Mouse (Mus musculus) megakaryocyte, embryonic 14.5 days (primary cell): Measurements from ENCODE around the gene Wrap53.

Experiments
- FLI1 ChIP-seq: IDR thresholded peaks from 2 replicates; pipeline ENCODE4 v1.6.1; 2012; ENCODE audit warnings: low read length, inconsistent platforms, mixed read lengths
- GATA1 ChIP-seq: IDR thresholded peaks from 3 replicates; pipeline ENCODE4 v1.6.1; 2012; ENCODE audit warnings: mixed read lengths, low read length, inconsistent platforms, borderline replicate concordance

DNA sequence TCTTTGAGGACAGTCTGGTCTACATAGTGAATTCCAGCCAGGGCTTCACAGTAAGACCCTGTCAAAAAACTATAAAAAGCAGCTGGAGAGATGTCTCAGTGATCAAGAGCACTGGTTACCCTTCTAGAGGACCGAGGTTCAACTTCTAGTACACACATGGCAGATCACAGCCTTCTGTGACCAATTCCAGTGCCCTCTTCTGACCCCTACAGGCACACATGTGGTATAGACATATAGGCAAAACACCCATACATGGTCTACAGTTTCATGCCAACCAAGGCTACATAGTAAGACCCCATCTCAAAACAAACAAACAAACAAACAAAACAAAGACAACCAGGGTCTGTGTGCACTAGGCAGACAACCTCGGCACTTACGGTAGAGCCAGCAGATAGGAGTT is 4.8 kb downstream of the Wrap53 start:
- no peak for TF ChIP-seq GATA1
- TF ChIP-seq FLI1: no peak
